Mouse (Mus musculus) urinary bladder, postnatal 36 days (tissue): ENCODE results near the gene Ttc16.

Experiments used
- DNase-seq, 2 experiments: peaks; one replicate each; pipeline ENCODE4 v3.0.0; 2022; ENCODE audit warnings: low spot score in 2 of 2, mixed read lengths in 1 of 2

The Ttc16 gene

DNA sequence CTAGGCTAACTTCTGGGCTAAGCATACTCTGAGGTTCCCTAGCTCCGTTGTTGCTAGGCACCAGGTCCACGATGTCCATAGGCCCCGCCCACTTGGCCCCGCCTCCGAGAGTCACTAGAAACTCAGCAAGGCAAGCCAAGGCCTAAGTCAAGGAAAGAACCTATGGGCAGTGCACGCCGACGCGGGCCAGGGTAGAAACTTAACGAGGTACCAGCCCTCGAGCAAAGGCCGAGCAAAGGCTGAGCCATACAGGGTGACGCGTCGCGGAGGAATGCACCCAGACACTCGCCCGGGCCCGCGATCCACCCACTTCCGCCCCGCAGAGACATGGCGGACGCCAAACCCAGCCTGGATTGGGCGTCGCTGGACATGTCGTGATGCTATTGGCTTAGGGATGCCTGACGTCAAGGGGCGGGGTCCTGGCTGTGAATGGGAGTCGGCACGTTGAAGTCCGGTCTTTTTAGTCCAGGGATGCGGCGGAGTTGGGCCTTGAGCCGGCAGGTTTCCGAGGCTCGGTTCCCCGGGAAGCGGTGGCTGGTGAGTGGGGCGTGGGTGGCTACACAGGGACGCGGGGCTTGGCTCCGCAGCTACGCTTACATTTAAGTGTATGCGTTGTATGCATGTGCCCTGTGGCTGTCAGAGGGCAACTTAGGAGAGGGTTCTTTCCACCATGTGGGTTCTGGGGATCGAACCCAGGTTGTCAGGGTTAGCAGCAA, at the start of gene Ttc16, which contains the start of gene Ptrh1:
Gene Ttc16, minus strand, starts transcription at position 275 of the 716 bp plus-strand sequence.
Gene Ptrh1, plus strand, starts transcription at position 428 of the 716 bp plus-strand sequence.
- DNase-seq, result peak; percentile 98 to 99

DNA sequence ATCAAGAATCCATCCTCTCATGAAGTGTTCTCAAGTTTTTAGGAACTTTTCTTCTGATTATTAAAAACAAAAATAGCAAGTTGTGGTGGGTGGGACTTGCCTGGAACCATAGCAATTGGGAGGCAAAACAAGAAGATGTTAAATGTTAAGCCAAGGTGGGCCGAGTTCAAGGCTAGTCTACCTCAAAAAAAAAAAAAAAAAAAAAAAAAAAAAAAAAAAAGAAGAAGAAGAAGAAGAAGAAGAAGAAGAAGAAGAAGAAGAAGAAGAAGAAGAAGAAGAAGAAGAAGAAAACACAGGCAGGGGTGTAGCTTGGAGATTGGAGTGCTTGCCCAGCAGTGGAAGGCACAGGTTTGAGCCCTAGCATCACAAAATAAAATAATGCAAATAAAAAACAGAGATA, 49.3 kb upstream of the Ttc16 start:
- no peak for DNase-seq

DNA sequence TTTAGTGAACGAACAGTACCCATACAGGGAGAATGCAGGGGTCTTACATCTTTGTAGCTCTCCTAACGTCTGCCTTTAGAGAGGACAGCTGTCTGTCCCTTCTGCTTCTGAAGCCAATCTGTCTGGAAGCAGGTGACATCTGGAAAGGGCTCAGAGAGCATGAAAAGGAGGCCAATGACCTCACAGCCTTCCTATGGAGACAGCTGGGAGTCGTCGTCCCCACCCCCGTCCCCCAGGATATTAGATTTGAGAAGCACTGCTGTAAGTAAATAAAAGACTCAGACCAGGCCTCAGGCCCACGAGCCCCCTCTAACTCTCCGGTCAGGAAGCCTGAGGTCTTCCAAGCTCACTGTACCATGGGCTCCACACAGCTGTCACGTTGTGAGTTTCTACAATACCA, 48.7 kb upstream of the Ttc16 start:
- DNase-seq, result no peak

DNA sequence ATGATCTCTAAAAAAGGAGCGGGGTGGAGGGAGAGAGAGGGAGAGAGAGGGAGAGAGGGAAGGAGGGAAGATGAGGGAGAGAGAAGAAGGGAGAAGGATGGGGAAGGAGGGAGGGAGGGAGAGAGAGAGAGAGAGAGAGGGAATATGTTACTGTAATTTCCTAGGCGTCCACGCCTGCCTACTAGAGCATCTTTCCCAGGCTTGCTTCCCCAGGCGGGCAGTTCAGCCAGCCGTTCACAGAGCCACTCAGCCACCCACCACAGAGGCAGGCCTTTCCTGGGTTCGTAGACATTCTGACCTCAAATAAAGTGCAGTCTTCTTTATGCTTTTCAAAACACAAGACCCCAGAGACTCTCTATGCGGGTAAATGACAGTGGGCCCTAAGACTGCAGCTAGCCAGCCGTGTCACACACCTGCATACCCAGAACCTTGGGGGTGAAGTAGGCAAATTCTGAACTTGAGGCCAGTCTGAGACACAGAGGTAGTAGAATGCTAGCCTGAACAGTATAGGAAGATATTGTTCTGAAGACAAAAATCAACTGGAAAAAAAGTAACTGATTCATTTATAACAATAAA, 48.2 kb upstream of the Ttc16 start:
- DNase-seq, result no peak

DNA sequence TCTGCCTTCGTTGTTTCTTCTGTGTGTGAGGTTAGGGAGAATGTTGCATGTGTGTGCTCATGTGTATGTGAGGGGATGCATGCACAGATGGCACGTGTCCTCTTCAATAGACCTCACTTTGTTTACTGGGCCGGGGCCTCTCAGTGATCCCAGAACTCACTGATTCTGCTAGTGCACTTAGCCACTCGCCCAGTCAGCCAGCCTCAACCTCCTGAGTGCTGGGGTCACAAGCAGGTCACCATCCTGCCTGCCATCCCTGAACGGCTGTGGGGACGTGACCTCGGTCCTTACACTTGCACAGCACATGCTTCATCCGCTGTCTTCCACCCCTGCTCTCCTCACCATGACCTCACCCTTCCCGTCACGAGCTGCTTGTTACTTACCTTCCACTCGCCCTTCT, 47.7 kb upstream of the Ttc16 start:
- DNase-seq, result no peak

DNA sequence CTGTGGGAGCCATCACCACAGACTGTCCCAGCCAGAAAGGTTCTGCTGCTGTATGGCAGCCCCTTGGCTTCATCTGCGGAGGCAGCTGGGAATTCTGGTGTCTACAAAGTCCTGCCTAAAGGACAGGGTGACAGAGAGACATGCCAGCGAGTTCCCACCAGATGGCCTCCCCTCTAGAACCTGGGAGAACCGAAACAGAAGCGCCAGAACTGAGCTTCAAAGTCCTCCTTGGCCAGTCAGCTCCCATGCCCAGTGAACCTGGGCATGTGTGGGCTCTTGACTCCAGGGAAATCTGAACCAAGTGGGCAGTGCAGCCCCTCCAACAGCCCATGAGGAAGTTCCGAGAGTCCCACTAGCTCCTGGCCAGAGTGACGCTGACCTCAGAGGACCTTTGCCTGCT, 47.2 kb upstream of the Ttc16 start:
- no peak for DNase-seq

DNA sequence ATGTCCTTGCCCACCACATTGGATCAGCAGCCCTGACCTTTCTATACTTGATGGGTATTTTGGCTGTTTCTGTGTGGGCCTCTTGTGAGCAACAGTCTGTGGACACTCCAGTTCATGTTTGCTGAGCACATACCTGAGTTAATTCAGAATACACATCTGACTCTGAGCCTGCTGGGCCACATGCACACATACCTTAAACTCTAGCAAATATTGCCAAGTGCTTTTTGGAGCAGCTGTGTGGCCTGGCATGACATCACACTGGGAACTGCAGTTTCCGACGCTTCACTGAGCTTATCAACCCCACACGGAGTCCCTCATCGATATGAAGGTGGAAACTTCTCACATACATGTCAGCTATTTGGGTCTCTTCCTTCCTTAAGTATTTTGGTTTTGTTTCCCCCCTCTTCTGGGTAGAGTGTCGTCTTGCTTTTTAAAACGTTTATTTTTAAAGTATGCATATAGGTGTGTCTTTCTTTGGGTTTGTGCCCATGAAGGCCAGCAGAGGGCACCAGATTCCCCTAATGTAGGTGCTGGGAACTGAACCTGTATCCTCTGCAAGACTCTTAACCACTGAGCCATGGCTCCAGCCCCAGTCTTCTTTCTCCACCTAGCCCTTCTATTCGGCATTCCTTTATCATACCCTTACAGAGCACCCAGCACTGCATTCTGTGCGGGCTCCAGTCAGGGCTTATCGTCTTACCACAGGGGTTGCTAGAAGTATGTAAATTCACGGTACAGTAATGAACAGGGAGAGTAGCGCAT, 45.8 kb upstream of the Ttc16 start:
- DNase-seq, result no peak

DNA sequence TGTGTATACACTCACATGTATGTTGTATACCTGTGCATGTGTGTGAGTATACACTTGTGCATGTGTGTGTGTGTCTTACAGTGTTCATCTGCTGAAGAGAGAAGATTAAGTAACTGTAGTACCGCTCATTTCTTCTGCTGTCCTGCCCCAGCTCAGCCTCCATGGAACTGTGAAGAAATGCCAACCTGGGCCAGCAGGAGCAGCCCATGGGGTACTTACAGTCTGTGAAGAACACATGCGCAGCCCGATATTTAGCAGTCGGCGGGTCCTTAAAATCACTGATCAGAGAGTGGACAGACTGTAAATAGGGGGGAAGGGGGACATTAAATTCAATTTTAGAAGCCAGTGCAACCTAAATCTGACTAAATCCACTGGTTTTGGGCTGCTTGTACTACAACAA, 42.8 kb upstream of the Ttc16 start:
- DNase-seq, result no peak

DNA sequence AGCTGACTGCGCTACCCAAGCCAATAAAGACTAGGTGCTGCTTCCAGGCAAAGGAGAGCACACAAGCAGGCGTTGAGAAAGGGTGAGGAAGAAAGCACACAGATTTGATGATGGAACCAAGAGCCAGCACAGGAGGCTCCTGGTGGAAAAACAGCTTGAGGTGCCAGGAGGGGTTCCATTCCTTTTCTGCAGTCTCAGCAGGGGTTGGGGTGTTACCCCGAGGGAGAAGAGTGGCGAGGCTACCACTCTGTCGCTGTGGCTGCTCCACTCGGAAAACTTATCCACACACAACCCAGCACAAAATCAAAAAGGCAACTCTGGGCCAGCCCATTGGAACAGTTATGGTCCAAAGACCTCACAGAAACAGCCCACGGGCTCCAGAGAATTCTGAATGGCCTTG, 42.2 kb upstream of the Ttc16 start:
- DNase-seq, result no peak

DNA sequence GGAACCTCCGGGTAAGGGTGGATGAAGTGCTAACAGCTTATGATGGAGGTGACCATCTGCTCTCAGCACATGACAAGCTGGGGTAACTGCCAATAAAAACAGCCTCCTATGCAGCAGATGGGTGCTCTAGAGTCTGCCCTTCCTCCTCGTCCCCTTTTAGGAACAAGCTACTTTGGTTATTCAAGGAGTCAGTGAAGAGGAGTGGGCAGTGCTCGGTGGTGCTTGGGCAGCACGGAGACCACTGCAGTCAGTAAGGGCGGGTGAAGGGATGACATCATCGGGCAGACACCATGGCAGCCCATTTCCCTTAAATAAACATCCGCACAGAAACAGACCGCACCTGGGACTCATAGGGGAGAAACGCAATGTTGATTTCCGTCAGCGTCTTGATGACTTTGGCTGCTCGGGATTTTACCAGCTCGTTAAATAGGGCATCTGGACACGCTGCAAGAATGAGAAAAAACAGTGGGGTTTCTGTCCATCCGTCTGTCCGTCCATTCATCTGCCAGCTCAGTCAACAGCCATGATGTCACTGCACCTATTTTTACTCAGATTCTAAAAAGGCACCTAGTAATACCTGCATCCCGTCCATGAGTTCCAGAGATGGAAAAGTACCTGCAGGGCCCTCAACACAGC, 41.6 kb upstream of the Ttc16 start:
- no peak for DNase-seq

DNA sequence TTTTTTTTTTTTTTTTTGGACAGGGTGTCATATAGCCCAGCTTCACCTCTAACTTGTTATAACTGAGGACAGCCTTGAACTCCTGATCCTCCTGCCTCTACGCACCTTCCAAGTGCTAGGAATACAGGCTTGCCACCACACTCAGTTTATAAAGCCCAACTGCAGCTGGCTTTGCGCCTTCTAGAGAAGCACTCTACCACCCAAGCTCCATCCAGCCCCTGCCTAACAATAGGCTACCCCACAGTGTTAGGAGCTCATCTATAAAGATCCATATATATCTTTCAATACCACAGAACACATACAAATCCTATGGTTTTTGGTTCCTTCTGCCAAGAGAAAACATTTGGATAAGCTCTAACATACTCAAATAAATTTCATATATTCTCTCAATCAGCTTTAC, 41.1 kb upstream of the Ttc16 start:
- DNase-seq, result no peak

DNA sequence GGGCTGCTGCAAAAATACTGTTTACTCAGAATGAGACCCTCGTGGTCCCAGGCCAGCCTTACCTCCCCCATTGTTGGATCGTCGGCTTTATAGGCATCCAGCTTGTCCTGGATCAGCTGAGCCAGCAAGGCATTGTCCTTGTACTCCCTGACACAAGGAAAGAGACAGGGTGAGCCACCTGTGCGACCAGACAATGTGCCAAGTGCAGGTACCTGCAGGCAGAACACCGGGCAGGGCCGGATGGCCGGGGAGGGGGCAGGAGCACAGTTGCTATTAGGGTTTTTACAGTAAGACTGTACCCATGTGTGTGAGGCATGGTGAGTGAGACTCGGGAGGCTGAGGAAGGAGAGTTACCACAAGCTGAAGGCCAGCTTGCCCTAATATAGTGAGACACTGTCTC, 36.5 kb upstream of the Ttc16 start:
- DNase-seq, result no peak

DNA sequence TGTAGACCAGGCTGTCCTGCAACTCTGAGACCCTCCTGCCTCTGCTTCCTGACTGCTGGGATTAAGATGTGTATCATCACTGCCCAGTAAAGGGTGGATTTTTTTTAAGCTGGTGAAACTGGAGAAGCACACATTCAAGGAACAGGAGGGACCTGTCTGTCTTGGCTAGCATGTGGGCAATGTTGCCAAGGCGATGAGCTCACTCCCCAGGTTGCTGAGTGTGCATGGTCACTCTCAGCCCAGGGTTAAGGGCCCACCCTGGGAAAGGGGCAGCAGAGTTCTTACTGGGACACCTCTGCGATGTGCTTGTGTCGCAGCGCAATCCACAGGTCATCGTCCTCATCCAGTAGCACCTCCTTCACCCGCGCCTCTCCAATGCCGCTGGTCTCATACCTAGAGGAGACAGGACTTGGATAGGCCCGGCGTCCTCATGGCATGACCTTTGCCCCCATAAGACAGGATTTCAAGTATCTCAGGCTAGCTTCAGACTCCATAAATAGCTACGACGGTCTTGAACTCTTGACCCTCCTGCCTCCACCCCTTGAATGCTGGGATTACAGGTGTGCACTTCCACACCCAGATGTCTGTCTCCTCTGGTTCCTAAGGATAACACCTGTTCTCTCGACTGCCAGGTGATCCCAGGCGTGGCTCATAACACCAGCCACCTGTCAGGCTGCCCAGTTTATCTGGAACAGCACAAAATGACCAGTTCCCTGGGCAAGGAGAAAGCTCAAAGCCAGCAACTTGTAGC, 33.6 kb upstream of the Ttc16 start:
- no peak for DNase-seq

DNA sequence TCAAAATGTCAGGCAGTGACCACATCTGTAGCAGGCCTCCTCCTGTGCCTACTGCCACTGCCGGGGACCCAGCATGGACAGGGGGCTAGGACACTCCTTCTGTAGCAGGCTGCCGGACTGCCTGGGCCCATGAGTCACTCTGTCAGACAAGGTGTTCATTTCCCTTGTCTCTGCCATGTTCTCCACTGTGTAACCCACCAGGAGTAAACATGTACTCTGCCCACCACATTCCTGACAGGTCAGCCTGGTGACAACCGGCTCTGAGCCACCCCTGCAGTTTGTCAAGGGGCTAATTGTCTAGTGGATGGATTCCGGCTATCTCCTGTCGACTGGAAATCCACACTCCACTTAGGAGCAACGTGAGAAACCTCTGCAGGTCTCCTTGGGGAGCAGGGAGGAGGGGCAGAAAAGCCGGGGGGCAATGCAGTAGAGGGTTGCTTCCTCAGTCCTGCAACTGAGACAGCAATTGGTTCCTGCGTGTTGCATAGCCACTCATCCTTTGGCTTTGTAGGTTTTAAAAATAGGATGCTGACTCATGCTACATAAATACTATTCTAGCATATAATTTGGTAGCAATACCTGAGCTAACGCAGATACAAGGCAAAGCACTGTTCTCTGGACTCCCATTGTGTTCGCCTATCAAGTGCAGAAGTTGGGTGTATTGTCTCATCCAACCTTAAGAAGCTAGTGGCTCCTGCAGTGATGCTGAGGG, 23.0 kb upstream of the Ttc16 start:
- no peak for DNase-seq

DNA sequence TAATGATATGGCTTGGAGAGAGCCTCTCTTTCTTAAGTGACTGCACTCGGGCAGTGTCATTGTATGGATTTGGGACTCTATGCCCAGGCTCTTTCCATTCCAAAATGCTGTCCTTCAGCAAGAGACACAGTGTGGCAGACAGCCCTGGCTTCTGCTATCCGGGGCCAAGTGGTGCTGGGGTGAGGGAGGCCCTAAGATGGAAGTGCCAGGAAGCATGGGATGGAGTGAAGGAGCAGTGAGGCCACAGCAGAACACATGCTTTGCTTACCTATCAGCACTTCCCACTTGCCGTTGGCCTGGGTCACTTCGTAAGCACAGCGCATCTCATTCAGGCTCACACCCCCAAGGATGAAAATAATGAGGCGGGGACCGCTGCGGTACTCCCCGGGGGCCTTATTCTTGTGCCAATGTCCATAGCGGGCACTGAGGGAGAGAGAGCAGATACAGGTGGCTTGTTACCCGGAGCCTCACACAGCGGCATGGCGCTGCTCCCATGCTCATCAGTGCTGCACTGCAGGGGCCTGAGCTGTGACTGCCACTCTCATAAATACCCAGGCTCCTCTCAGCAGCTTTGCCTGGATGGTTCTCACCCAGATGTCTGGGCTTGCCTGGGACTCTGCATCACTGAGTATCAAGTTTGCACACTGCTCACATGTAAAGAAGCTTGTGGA, 20.4 kb upstream of the Ttc16 start:
- DNase-seq, result no peak

DNA sequence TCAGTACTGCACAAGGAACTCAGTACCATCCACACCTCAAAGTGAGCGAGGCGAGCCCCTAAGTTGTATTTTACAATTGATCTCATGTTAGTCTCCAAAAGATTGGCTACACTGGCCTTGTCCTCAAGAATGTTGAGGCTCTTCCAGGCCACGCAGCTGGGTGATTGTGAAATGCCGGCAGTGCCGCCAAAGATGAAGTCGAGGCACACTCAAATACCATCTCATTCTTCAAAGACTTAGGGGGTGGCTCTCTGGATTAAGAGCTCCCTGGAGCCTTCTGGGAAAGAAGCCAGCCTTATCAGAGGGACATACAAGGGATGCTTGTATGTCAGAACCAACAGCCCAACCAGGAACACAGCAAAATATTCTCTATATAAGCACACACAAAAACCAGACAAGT, 15.9 kb upstream of the Ttc16 start:
- DNase-seq, result peak in 1 of 2 experiments; percentile 70

DNA sequence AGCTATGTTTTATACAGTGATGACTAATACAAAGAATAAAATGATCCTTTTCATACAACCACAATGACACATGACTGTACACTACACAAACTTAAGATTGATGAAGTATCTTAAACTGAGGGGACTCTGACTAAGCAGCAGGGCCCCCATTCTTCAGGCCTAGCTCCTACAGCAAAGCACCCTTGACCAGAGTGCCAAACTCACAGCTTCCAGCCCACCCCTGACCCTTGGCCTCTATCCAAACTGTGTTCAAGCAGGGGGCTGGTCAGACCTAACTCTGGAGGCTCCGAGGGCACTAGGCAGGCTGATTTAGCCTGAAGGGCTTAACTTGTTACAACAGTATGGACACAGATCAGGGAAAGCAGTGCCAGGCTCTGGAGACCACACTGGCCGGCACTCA, 13.1 kb upstream of the Ttc16 start:
- no peak for DNase-seq

DNA sequence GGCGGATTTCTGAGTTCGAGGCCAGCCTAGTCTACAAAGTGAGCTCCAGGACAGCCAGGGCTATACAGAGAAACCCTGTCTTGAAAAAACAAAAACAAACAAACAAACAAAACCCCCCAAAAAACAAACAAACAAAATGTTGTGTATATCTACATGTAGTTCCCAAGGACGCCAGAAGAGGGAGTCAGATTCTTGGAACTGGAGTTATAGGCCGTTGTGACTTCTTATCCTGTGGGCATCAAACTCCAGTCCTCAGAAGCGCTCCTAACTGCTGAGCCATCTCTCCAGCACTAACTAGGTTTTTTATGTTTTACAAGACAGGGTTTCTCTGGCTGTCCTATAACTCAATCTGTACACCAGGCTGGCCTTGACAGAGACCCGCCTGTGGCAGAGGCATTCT, 11.7 kb upstream of the Ttc16 start:
- no peak for DNase-seq

DNA sequence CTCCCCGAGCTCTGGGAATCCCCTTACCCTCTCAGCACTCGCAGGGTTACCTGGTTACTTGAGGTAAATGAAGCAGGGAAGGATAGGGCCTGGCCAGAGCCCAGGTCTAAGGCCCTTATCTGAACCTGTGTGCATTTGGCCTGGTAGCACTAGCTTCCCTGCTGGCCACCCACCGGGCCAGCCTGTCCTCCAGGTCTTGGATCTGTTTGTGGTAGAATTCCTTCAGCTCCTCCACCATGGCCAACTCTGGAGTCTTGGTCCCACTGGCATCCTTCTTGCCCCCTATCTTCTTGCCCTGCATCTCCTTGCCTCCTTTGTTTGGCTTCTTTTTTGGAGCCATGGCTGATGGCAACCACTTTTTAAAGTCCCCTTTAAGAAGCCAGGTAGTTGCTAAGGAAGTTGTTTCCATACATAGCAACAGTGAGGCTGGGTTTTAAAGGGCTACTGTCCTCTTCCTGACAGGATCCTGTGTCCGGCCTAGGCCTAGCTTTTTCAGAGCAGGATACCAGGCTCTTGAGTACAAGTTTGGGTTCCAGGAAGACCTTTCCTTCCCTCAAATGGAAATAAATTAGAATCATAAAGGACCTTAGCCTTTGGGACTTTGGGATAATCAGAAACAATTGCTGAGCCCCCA, 8.7 kb upstream of the Ttc16 start, which contains the start of gene Cfap157:
Gene Cfap157, minus strand, starts transcription at position 381 of the 634 bp plus-strand sequence.
- no peak for DNase-seq

DNA sequence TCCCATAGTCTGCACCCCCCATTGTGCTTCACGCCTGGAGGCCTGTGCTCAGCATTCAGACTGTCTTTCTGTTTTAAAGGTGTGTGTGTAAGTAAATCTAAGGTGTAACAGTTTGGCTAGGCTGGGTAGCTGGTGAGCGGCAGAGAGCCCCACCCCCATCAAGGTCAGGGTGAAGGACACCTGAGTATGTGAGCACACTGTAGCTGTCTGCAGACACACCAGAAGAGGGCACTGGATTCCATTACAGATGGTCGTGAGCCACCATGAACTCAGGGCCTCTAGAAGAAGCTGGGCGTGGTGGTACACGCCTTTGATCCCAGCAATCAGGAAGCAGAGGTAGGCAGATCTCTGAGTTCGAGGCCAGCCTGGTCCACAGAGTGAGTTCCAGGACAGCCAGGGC, 6.3 kb upstream of the Ttc16 start:
- DNase-seq, result no peak
